Mouse (Mus musculus): ENCODE data around the gene Slc17a7. TPM values are rescaled to one million over a fixed set of nuclear protein-coding genes. Genes with fewer than 3 reads are reported as not detected.
"Not testable (repeated sequence)": the region's sequence is repeated elsewhere in the genome, so short reads cannot be mapped to it uniquely, and the experiment has no call there.

Gene Slc17a7
- polyA plus RNA-seq, 2 experiments: 0.18 to 0.58 TPM

GRCm38 (mm10) chr7:45167761-45168445 lies 4.2 kb downstream of the Slc17a7 start:
- WGBS: 3% methylated on average over 19 of the region's 19 CpGs
- Histone ChIP-seq H3K9ac (ENCODE audit: low read depth, low read length, severe bottlenecking) (no peak overlapping the region), H3K36me3 (ENCODE audit: control insufficient read depth, insufficient read depth, low read length) (no peaks in the 10 kb centered on the region), H3K4me3 (replicated peaks; ENCODE audit: low read length) (no peak overlapping the region), H3K4me2 (replicated peaks; ENCODE audit: low read depth, low read length, severe bottlenecking) (no peak overlapping the region), H3K27me3 (ENCODE audit: control insufficient read depth, insufficient read depth, low read length) (peaks cover 70% of the 10 kb centered on the region), H3K4me1 (ENCODE audit: control insufficient read depth, insufficient read depth, low read length) (0 out of 2 replicates have a peak, but pooled peaks cover 4% of the 10 kb centered on the region), H3K9me3 (ENCODE audit: control insufficient read depth, low read length) (peaks cover 19% of the 10 kb centered on the region), H3K27ac (replicated peaks; ENCODE audit: low read depth, low read length) (no peak overlapping the region)
- no peak for TF ChIP-seq POLR2A (IDR thresholded peaks at IDR 0.05; ENCODE audit: borderline replicate concordance, extremely low read depth, insufficient read depth, insufficient read length)
- no peak for DNase-seq (ENCODE audit: low spot score)
- no peak for ATAC-seq (ENCODE audit: low FRiP score, low read depth)

GRCm38 (mm10) chr7:45168656-45169055 lies 4.9 kb downstream of the Slc17a7 start:
- H3K27me3 ChIP-seq (ENCODE audit: control insufficient read depth, insufficient read depth, low read length): peaks cover 63% of the 10 kb centered on the region
- H3K4me3 ChIP-seq (replicated peaks; ENCODE audit: low read length): no peak overlapping the region
- no peaks in the 10 kb centered on the region for H3K36me3 ChIP-seq (ENCODE audit: control insufficient read depth, insufficient read depth, low read length)
- peaks cover 19% of the 10 kb centered on the region for H3K9me3 ChIP-seq (ENCODE audit: control insufficient read depth, low read length)
- H3K4me1 ChIP-seq (ENCODE audit: control insufficient read depth, insufficient read depth, low read length): 0 out of 2 replicates have a peak, but pooled peaks cover 4% of the 10 kb centered on the region
- ATAC-seq (ENCODE audit: low FRiP score, low read depth): no peak
- no peak overlapping the region for H3K27ac ChIP-seq (replicated peaks; ENCODE audit: low read depth, low read length)
- 8% methylated on average over 24 of the region's 24 CpGs for WGBS
- no peak for DNase-seq (ENCODE audit: low spot score)
- H3K4me2 ChIP-seq (replicated peaks; ENCODE audit: low read depth, low read length, severe bottlenecking): no peak overlapping the region
- TF ChIP-seq POLR2A (IDR thresholded peaks at IDR 0.05; ENCODE audit: borderline replicate concordance, extremely low read depth, insufficient read depth, insufficient read length): no peak
- H3K9ac ChIP-seq (ENCODE audit: low read depth, low read length, severe bottlenecking): no peak overlapping the region

- ATAC-seq (ENCODE audit: low FRiP score, low read depth): no peak
- WGBS: 98% methylated on average over 3 of the region's 3 CpGs
These were observed 5.7 kb downstream of the Slc17a7 start for GRCm38 (mm10) chr7:45169495-45169894.

GRCm38 (mm10) chr7:45172974-45173373 lies 9.2 kb downstream of the Slc17a7 start:
- Histone ChIP-seq H3K9ac (ENCODE audit: low read depth, low read length, severe bottlenecking) (no peak overlapping the region), H3K36me3 (ENCODE audit: control insufficient read depth, insufficient read depth, low read length) (no peaks in the 10 kb centered on the region), H3K4me3 (replicated peaks; ENCODE audit: low read length) (no peak overlapping the region), H3K4me2 (replicated peaks; ENCODE audit: low read depth, low read length, severe bottlenecking) (no peak overlapping the region), H3K27ac (replicated peaks; ENCODE audit: low read depth, low read length) (no peak overlapping the region), H3K9me3 (ENCODE audit: control insufficient read depth, low read length) (peaks cover 19% of the 10 kb centered on the region), H3K27me3 (ENCODE audit: control insufficient read depth, insufficient read depth, low read length) (peaks cover 63% of the 10 kb centered on the region), H3K4me1 (ENCODE audit: control insufficient read depth, insufficient read depth, low read length) (no peaks in the 10 kb centered on the region)
- no peak for DNase-seq (ENCODE audit: low spot score)
- 65% methylated on average over 7 of the region's 7 CpGs for WGBS
- no peak for ATAC-seq (ENCODE audit: low FRiP score, low read depth)
- no peak for TF ChIP-seq POLR2A (IDR thresholded peaks at IDR 0.05; ENCODE audit: borderline replicate concordance, extremely low read depth, insufficient read depth, insufficient read length)

More at GRCm38 (mm10) chr7:45169495-45169894, 5.7 kb downstream of the Slc17a7 start:
- H3K27ac ChIP-seq (replicated peaks; ENCODE audit: low read depth, low read length): no peak overlapping the region
- no peak for TF ChIP-seq POLR2A (IDR thresholded peaks at IDR 0.05; ENCODE audit: borderline replicate concordance, extremely low read depth, insufficient read depth, insufficient read length)
- H3K4me1 ChIP-seq (ENCODE audit: control insufficient read depth, insufficient read depth, low read length): no peaks in the 10 kb centered on the region
- H3K4me2 ChIP-seq (replicated peaks; ENCODE audit: low read depth, low read length, severe bottlenecking): no peak overlapping the region
- no peak for DNase-seq (ENCODE audit: low spot score)
- H3K9me3 ChIP-seq (ENCODE audit: control insufficient read depth, low read length): peaks cover 19% of the 10 kb centered on the region
- H3K4me3 ChIP-seq (replicated peaks; ENCODE audit: low read length): no peak overlapping the region
- H3K27me3 ChIP-seq (ENCODE audit: control insufficient read depth, insufficient read depth, low read length): peaks cover 62% of the 10 kb centered on the region
- no peaks in the 10 kb centered on the region for H3K36me3 ChIP-seq (ENCODE audit: control insufficient read depth, insufficient read depth, low read length)
- H3K9ac ChIP-seq (ENCODE audit: low read depth, low read length, severe bottlenecking): no peak overlapping the region

- whole genome bisulfite sequencing: 67% methylated on average over 1 of the region's 1 CpGs
- H3K4me3 ChIP-seq (replicated peaks; ENCODE audit: low read length); H3K9ac ChIP-seq (ENCODE audit: low read depth, low read length, severe bottlenecking); ATAC-seq (ENCODE audit: low FRiP score, low read depth); DNase-seq (ENCODE audit: low spot score); H3K27ac ChIP-seq (replicated peaks; ENCODE audit: low read depth, low read length); H3K4me1 ChIP-seq (ENCODE audit: control insufficient read depth, insufficient read depth, low read length); H3K4me2 ChIP-seq (replicated peaks; ENCODE audit: low read depth, low read length, severe bottlenecking); H3K36me3 ChIP-seq (ENCODE audit: control insufficient read depth, insufficient read depth, low read length): not testable (repeated sequence)
- peaks cover 19% of the 10 kb centered on the region for H3K9me3 ChIP-seq (ENCODE audit: control insufficient read depth, low read length)
- H3K27me3 ChIP-seq (ENCODE audit: control insufficient read depth, insufficient read depth, low read length): peaks cover 63% of the 10 kb centered on the region
These were observed 10.0 kb downstream of the Slc17a7 start for GRCm38 (mm10) chr7:45173772-45174171.
